Mouse (Mus musculus): ENCODE data around the gene Casq2. TPM values are rescaled to one million over a fixed set of nuclear protein-coding genes. Genes with fewer than 3 reads are reported as not detected.

The Casq2 gene
- total RNA-seq, 1 experiment, result 0.54 TPM

DNA sequence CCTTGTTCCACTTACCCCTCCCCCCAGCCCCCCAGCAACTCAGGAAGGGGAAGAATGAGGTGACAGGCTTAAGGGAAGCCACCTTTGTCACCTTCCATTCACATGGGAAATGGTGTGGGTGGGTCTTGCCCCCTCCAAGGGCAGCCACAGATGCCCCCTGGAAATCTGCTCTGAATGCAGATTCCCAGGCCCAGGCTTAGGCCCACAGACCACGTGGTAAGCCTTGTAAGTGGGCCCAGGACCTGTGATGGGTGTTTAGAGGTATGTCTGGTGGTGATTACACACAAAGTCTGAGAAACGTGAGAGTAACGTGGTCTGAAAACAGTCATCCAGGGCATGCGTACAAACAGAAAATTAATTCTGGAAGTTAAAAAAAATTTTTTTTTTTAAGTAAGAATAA is 78.7 kb downstream of the Casq2 start:
- H3K4me3 ChIP-seq (ENCODE audit: insufficient read depth in 1 of 2, low read depth in 1 of 2, low read length in 2 of 2, poor library complexity in 1 of 2, severe bottlenecking in 1 of 2), result peak overlapping the region; percentile 51 to 77

DNA sequence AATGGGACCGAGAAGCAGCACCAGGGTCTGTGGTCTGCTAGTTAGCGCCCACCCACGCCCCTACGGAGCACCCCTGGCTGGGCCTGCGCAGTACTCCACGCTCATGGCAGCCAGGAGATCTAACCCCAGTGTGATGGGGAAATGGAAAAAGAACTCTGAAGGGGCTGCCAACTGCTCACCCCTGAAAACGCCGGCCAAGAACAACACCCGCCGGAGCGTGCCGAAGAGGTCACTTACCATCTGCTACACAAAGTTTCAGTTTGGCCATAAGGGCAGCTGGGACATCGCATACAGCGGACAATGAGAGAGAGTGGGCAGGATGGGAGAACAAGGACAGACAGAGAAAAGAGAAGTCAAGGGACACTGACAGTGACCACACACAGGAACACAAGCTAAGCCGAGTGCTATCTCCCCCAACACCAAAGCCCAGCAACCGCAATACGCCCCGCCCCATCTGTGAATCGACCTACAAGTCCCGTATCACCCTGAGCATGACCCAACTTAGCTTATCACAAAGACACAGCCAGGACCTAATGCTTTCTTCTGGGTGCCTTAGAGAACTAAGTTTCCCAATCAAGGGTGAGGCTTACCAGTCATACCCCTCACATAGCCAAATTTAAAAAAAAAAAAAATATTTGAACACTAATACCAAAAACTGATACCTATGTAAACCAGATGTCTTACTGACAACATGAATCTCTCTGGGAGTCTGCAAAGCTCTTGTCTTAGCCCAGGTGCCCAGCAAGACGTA is 79.5 kb downstream of the Casq2 start:
- Histone ChIP-seq H3K4me3 (ENCODE audit: insufficient read depth in 1 of 2, low read depth in 1 of 2, low read length in 2 of 2, poor library complexity in 1 of 2, severe bottlenecking in 1 of 2) (peak overlapping the region; percentile 51 to 77), H3K9me3 (ENCODE audit: control insufficient read depth, insufficient read depth, low read depth, low read length) (no peaks in the 10 kb centered on the region), H3K36me3 (ENCODE audit: control insufficient read depth, insufficient read depth, low read length, poor library complexity, severe bottlenecking) (peaks cover 26% of the 10 kb centered on the region), H3K9ac (ENCODE audit: insufficient read depth, low read depth, low read length, poor library complexity, severe bottlenecking) (peak overlapping the region; percentile 83), H3K27ac (ENCODE audit: insufficient read depth, low read depth, low read length, poor library complexity, severe bottlenecking) (peak overlapping the region; percentile 98), H3K4me1 (ENCODE audit: control insufficient read depth in 2 of 2, insufficient read depth in 2 of 2, low read length in 2 of 2, poor library complexity in 1 of 2) (peaks cover 19 to 26% of the 10 kb centered on the region in 2 experiments)
- no peak for TF ChIP-seq ZNF384 (IDR thresholded peaks at IDR 0.05; ENCODE audit: low read depth, low read length)
- no peak for TF ChIP-seq HCFC1 (IDR thresholded peaks at IDR 0.05; ENCODE audit: borderline replicate concordance, insufficient read depth, low read length)
- no peak for TF ChIP-seq ZC3H11A (IDR thresholded peaks at IDR 0.05; ENCODE audit: borderline replicate concordance, low read depth, low read length)
- TF ChIP-seq MAFK (IDR thresholded peaks at IDR 0.05; ENCODE audit: insufficient read depth, low read depth, low read length), result no peak
- no peak for TF ChIP-seq CHD2 (IDR thresholded peaks at IDR 0.05; ENCODE audit: low read depth, low read length)
- in situ Hi-C loops (cut with MboI; ENCODE audit: low sequenced_read_pairs in 2 of 2, unreplicated experiment in 2 of 2), result no loop called here
- no peak for DNase-seq (ENCODE audit: low read depth, low spot score)

More for the DNA sequence above, 78.7 kb downstream of the Casq2 start:
- TF ChIP-seq ZC3H11A (IDR thresholded peaks at IDR 0.05; ENCODE audit: borderline replicate concordance, low read depth, low read length) (no peak), CHD2 (IDR thresholded peaks at IDR 0.05; ENCODE audit: low read depth, low read length) (no peak), ZNF384 (IDR thresholded peaks at IDR 0.05; ENCODE audit: low read depth, low read length) (no peak), HCFC1 (IDR thresholded peaks at IDR 0.05; ENCODE audit: borderline replicate concordance, insufficient read depth, low read length) (no peak), MAFK (IDR thresholded peaks at IDR 0.05; ENCODE audit: insufficient read depth, low read depth, low read length) (no peak)
- Histone ChIP-seq H3K9me3 (ENCODE audit: control insufficient read depth, insufficient read depth, low read depth, low read length) (no peaks in the 10 kb centered on the region), H3K27ac (ENCODE audit: insufficient read depth, low read depth, low read length, poor library complexity, severe bottlenecking) (peak overlapping the region; percentile 98), H3K36me3 (ENCODE audit: control insufficient read depth, insufficient read depth, low read length, poor library complexity, severe bottlenecking) (peaks cover 28% of the 10 kb centered on the region), H3K9ac (ENCODE audit: insufficient read depth, low read depth, low read length, poor library complexity, severe bottlenecking) (peak overlapping the region; percentile 83; the same call in 1 of the 2 replicates), H3K4me1 (ENCODE audit: control insufficient read depth in 2 of 2, insufficient read depth in 2 of 2, low read length in 2 of 2, poor library complexity in 1 of 2) (peaks cover 19 to 26% of the 10 kb centered on the region in 2 experiments)
- in situ Hi-C loops (cut with MboI; ENCODE audit: low sequenced_read_pairs in 2 of 2, unreplicated experiment in 2 of 2), result no loop called here
- DNase-seq (ENCODE audit: low read depth, low spot score), result no peak

DNA sequence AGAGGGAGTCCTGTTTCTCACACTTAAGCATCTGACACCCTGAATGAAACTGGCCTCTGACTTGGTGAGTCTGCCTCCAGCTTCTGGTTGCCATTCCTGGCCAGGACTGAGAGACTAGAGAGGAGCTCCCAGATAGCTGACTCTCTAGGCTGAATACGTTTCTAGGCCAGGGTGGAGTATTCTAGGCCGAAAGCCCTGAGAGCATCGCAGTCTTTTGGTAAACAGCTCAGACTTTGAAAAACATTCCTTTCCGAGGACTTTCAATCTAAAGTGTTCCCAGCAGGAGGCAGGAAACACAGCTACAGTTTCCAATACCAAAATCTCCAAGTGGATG is 80.0 kb downstream of the Casq2 start:
- in situ Hi-C loops (cut with MboI; ENCODE audit: low sequenced_read_pairs in 2 of 2, unreplicated experiment in 2 of 2), result no loop called here

DNA sequence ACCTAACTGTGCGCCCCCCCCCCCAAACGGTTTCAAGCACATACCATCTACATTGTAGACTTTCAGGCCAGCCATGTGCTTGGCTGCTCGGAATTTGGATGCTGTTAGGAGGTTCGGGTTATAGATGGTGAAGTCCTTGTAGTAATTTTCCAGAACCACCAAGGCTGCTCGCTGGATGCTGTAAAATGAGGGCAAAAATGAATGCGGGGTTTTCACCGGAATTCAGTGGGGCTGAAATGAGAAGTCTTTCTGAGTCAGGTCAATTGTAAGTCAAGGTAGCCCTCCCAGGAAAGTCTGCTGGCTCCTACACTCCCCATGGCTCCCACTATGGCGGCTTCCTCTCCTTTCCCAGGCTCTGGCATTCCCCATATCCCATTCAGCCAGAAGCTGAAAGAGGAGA is 80.6 kb downstream of the Casq2 start:
- Histone ChIP-seq H3K4me1 (ENCODE audit: control insufficient read depth in 2 of 2, insufficient read depth in 2 of 2, low read length in 2 of 2, poor library complexity in 1 of 2) (peaks cover 19 to 26% of the 10 kb centered on the region in 2 experiments), H3K9ac (ENCODE audit: insufficient read depth, low read depth, low read length, poor library complexity, severe bottlenecking) (peak overlapping the region; percentile 80)

More for the DNA sequence above, 80.0 kb downstream of the Casq2 start:
- peak overlapping the region; percentile 51 to 77 for H3K4me3 ChIP-seq (ENCODE audit: insufficient read depth in 1 of 2, low read depth in 1 of 2, low read length in 2 of 2, poor library complexity in 1 of 2, severe bottlenecking in 1 of 2)
- H3K9me3 ChIP-seq (ENCODE audit: control insufficient read depth, insufficient read depth, low read depth, low read length), result no peaks in the 10 kb centered on the region
- TF ChIP-seq MAFK (IDR thresholded peaks at IDR 0.05; ENCODE audit: insufficient read depth, low read depth, low read length), result no peak
- TF ChIP-seq HCFC1 (IDR thresholded peaks at IDR 0.05; ENCODE audit: borderline replicate concordance, insufficient read depth, low read length), result no peak
- no peak for TF ChIP-seq ZNF384 (IDR thresholded peaks at IDR 0.05; ENCODE audit: low read depth, low read length)
- TF ChIP-seq ZC3H11A (IDR thresholded peaks at IDR 0.05; ENCODE audit: borderline replicate concordance, low read depth, low read length), result no peak
- TF ChIP-seq CHD2 (IDR thresholded peaks at IDR 0.05; ENCODE audit: low read depth, low read length), result no peak
- H3K9ac ChIP-seq (ENCODE audit: insufficient read depth, low read depth, low read length, poor library complexity, severe bottlenecking), result peak overlapping the region; percentile 83
- H3K36me3 ChIP-seq (ENCODE audit: control insufficient read depth, insufficient read depth, low read length, poor library complexity, severe bottlenecking), result peaks cover 20% of the 10 kb centered on the region
- H3K27ac ChIP-seq (ENCODE audit: insufficient read depth, low read depth, low read length, poor library complexity, severe bottlenecking), result peak overlapping the region; percentile 98
- H3K4me1 ChIP-seq (ENCODE audit: control insufficient read depth in 2 of 2, insufficient read depth in 2 of 2, low read length in 2 of 2, poor library complexity in 1 of 2), result peaks cover 19 to 26% of the 10 kb centered on the region in 2 experiments
- DNase-seq (ENCODE audit: low read depth, low spot score), result no peak

More for the DNA sequence above, 80.6 kb downstream of the Casq2 start:
- TF ChIP-seq ZNF384 (IDR thresholded peaks at IDR 0.05; ENCODE audit: low read depth, low read length), result no peak
- no peak for TF ChIP-seq MAFK (IDR thresholded peaks at IDR 0.05; ENCODE audit: insufficient read depth, low read depth, low read length)
- no peak for TF ChIP-seq ZC3H11A (IDR thresholded peaks at IDR 0.05; ENCODE audit: borderline replicate concordance, low read depth, low read length)
- TF ChIP-seq HCFC1 (IDR thresholded peaks at IDR 0.05; ENCODE audit: borderline replicate concordance, insufficient read depth, low read length), result no peak
- no peak for TF ChIP-seq CHD2 (IDR thresholded peaks at IDR 0.05; ENCODE audit: low read depth, low read length)
- H3K4me3 ChIP-seq (ENCODE audit: insufficient read depth in 1 of 2, low read depth in 1 of 2, low read length in 2 of 2, poor library complexity in 1 of 2, severe bottlenecking in 1 of 2), result peak overlapping the region; percentile 51 to 77
- no peak for DNase-seq (ENCODE audit: low read depth, low spot score)
- H3K36me3 ChIP-seq (ENCODE audit: control insufficient read depth, insufficient read depth, low read length, poor library complexity, severe bottlenecking), result peaks cover 16% of the 10 kb centered on the region
- H3K9me3 ChIP-seq (ENCODE audit: control insufficient read depth, insufficient read depth, low read depth, low read length), result no peaks in the 10 kb centered on the region
- H3K27ac ChIP-seq (ENCODE audit: insufficient read depth, low read depth, low read length, poor library complexity, severe bottlenecking), result peak overlapping the region; percentile 98
- in situ Hi-C loops (cut with MboI; ENCODE audit: low sequenced_read_pairs in 2 of 2, unreplicated experiment in 2 of 2), result no loop called here
